Comparison of ENCODE assay signal across 8 mouse cellular contexts in genomic region chr1:120013111-120013510, GRCm38 (mm10). TPM values are rescaled to one million over a fixed set of nuclear protein-coding genes. Genes with fewer than 3 reads are reported as not detected.
DNase-seq lines count a peak whose midpoint lies in the region; ATAC-seq and TF ChIP-seq lines count a peak whose summit lies in the region.

No protein-coding gene starts in this region.

- H3K36me3 ChIP-seq in thymus, adult 2 months (ENCODE audit: control insufficient read depth, insufficient read depth, low read length): no peaks in the 10 kb centered on the region
- H3K36me3 ChIP-seq in forebrain, postnatal 0 days (ENCODE audit: insufficient read depth): no peaks in the 10 kb centered on the region
- no peaks in the 10 kb centered on the region for H3K36me3 ChIP-seq in liver, embryonic 11.5 days (ENCODE audit: control insufficient read depth, insufficient read depth, low read length)

- no peak for ATAC-seq in forebrain, postnatal 0 days
- ATAC-seq in liver, embryonic 11.5 days (replicated peaks; ENCODE audit: low FRiP score): no peak; the same call in 1 of the 2 replicates
- no peak; the same call in 1 of the 2 replicates for ATAC-seq in erythroblast, adult 5-6 weeks (replicated peaks; ENCODE audit: low FRiP score, poor library complexity, severe bottlenecking)

- H3K4me1 ChIP-seq in thymus, adult 2 months (replicated peaks; ENCODE audit: control insufficient read depth, insufficient read depth, low read length): no peaks in the 10 kb centered on the region
- H3K4me1 ChIP-seq in forebrain, postnatal 0 days (ENCODE audit: insufficient read depth): no peaks in the 10 kb centered on the region
- no peaks in the 10 kb centered on the region for H3K4me1 ChIP-seq in liver, embryonic 11.5 days (replicated peaks; ENCODE audit: control insufficient read depth, insufficient read depth, low read length)

- peak; percentile 72; the same call in 1 of the 2 replicates for TF ChIP-seq CTCF in thymus, adult 2 months (IDR thresholded peaks at IDR 0.05; ENCODE audit: borderline replicate concordance, control insufficient read depth, extremely low read depth, insufficient read depth, low read length, poor library complexity)
- TF ChIP-seq CTCF in forebrain, postnatal 0 days (IDR thresholded peaks at IDR 0.05; ENCODE audit: low read depth): peak; percentile 57

- no peaks in the 10 kb centered on the region; the same call in 1 of the 2 replicates for H3K27me3 ChIP-seq in thymus, adult 2 months (ENCODE audit: control insufficient read depth, insufficient read depth, low read length)
- H3K27me3 ChIP-seq in forebrain, postnatal 0 days (ENCODE audit: insufficient read depth, low read length): no peaks in the 10 kb centered on the region
- peaks cover 9% of the 10 kb centered on the region for H3K27me3 ChIP-seq in liver, embryonic 11.5 days (replicated peaks; ENCODE audit: control insufficient read depth, insufficient read depth, low read length)

- no peaks in the 10 kb centered on the region for H3K9me3 ChIP-seq in forebrain, postnatal 0 days (ENCODE audit: low read length)
- no peaks in the 10 kb centered on the region for H3K9me3 ChIP-seq in liver, embryonic 11.5 days (ENCODE audit: control insufficient read depth, low read length)

- H3K27ac ChIP-seq in thymus, adult 2 months (ENCODE audit: control insufficient read depth, insufficient read depth, low read length): no peak overlapping the region
- H3K27ac ChIP-seq in forebrain, postnatal 0 days (ENCODE audit: low read depth, low read length): no peak overlapping the region
- no peak overlapping the region for H3K27ac ChIP-seq in liver, embryonic 11.5 days (ENCODE audit: low read depth, low read length)

- peak; percentile 54 for DNase-seq in thymus, adult 2 months
- no peak for DNase-seq in thymus, adult 18-20 months
- DNase-seq in c-Kit-positive CD71-positive TER-119-positive erythroid progenitor cells, embryonic 14.5 days (ENCODE audit: low spot score): peak; percentile 31
- DNase-seq in forebrain, postnatal 0 days: peak; percentile 35
- DNase-seq in kidney, adult 8-10 months: peak; percentile 42 to 70
- DNase-seq in liver, embryonic 11.5 days (ENCODE audit: low spot score): peak; percentile 65
- peak; percentile 18 for DNase-seq in retina, adult 2 months (ENCODE audit: low read depth, low spot score)

- no peak overlapping the region for H3K4me3 ChIP-seq in thymus, adult 2 months (ENCODE audit: control insufficient read depth, insufficient read depth, low read length)
- no peak overlapping the region for H3K4me3 ChIP-seq in forebrain, postnatal 0 days (ENCODE audit: low read depth, low read length)
- no peak overlapping the region for H3K4me3 ChIP-seq in liver, embryonic 11.5 days (ENCODE audit: low read depth, low read length)

- TF ChIP-seq POLR2A in thymus, adult 2 months (IDR thresholded peaks at IDR 0.05; ENCODE audit: control insufficient read depth, extremely low read depth, insufficient read depth, low read length, poor library complexity): no peak

- no peak overlapping the region for H3K9ac ChIP-seq in forebrain, postnatal 0 days
- H3K9ac ChIP-seq in liver, embryonic 11.5 days (ENCODE audit: low read depth, low read length): no peak overlapping the region

- H3K4me2 ChIP-seq in forebrain, postnatal 0 days (ENCODE audit: low read depth): no peak overlapping the region
- H3K4me2 ChIP-seq in liver, embryonic 11.5 days: no peak overlapping the region

RNA-seq across cellular contexts. Expression of gene Sctr, which starts 6.4 kb away (rescaled TPM):
- 0.96 TPM in 2 replicates for polyA plus RNA-seq in thymus, adult 2 months (2012; rRNA removed)
- 0.92 and 1.1 TPM in 2 replicates for total RNA-seq in forebrain, postnatal 0 days (2014; rRNA removed)
- 0.31 and 1.1 TPM in 2 replicates for polyA plus RNA-seq in forebrain, postnatal 0 days (2015; fragmentation: Nextera tagmentation; extraction: Ambion mirVana)
- polyA plus RNA-seq in liver, embryonic 11.5 days (2014; fragmentation: Nextera tagmentation; extraction: Ambion mirVana): not detected in 2 replicates
- not detected in 2 replicates for total RNA-seq in erythroblast, adult 5-6 weeks (2015; ENCODE audit: low replicate concordance)
- total RNA-seq in erythroblast, adult 5-6 weeks (2017; ENCODE audit: low replicate concordance): not detected in 2 replicates

RNA-seq across cellular contexts. Expression of gene Cfap221, which starts 16.1 kb away (rescaled TPM):
- not detected in 2 replicates for polyA plus RNA-seq in thymus, adult 2 months (2012; rRNA removed)
- total RNA-seq in forebrain, postnatal 0 days (2014; rRNA removed): 0.24 and 0.92 TPM in 2 replicates
- polyA plus RNA-seq in forebrain, postnatal 0 days (2015; fragmentation: Nextera tagmentation; extraction: Ambion mirVana): 0.28 and 1.1 TPM in 2 replicates
- 0.29 TPM in 1 of 2 replicates, not detected in the other for polyA plus RNA-seq in liver, embryonic 11.5 days (2014; fragmentation: Nextera tagmentation; extraction: Ambion mirVana)
- not detected in 2 replicates for total RNA-seq in erythroblast, adult 5-6 weeks (2015; ENCODE audit: low replicate concordance)
- not detected in 2 replicates for total RNA-seq in erythroblast, adult 5-6 weeks (2017; ENCODE audit: low replicate concordance)

Comparison
In these comparisons a context has a peak if more than half of its experiments do, and no peak if none do; other contexts are left out.
1. DNase-seq: peak in thymus, adult 2 months (single experiment), c-Kit-positive CD71-positive TER-119-positive erythroid progenitor cells, embryonic 14.5 days (single experiment), forebrain, postnatal 0 days (single experiment), kidney, adult 8-10 months (2 of 2), liver, embryonic 11.5 days (single experiment) and retina, adult 2 months (single experiment); none in thymus, adult 18-20 months (0 of 2).